Mouse (Mus musculus) spleen, adult 2 months (tissue): ENCODE results near the gene Pcdh15.

Source experiments
- CTCF ChIP-seq: fragments of 200-500 bp; IDR thresholded peaks from 2 replicates; pipeline ENCODE4 v1.5.1; 2011; ENCODE audit warnings: mild to moderate bottlenecking, inconsistent platforms; ENCODE audit not compliant: insufficient read depth, insufficient read length, insufficient replicate concordance; ENCODE audit errors: extremely low read depth
- POLR2A ChIP-seq: fragments of 200-500 bp; IDR thresholded peaks from 2 replicates; pipeline ENCODE4 v1.6.1; 2011; ENCODE audit warnings: low read depth, low read length, inconsistent platforms

DNA sequence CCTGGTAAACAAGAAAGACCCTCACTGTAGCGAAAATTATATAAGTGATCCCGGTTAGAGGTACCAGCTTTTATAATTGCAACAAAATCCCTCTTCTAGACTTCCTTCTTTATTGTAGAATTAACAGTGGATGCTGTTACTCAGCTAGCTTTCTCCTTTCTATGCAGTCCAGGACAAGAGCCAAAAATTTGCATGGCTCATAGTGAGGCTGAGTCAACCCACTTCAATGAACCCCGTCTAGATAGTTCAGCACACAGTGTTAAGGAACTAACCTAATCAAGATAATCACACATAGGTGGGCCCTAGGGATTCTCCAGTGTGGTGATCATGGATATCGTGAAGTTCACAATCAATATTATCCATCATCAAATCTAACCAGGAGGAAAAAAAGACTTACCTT is 1024.3 kb downstream of the Pcdh15 start:
- TF ChIP-seq CTCF: no peak
- TF ChIP-seq POLR2A: no peak
